Mouse (Mus musculus) brown adipose tissue, adult 24 weeks (tissue): ENCODE results near the gene Traip. TPM values are rescaled to one million over a fixed set of nuclear protein-coding genes. Genes with fewer than 3 reads are reported as not detected.

ENCODE experiments used
- H3K27ac ChIP-seq: fragments of 200-500 bp; replicated peaks from 2 replicates; pipeline ENCODE4 v1.5.1; 2012; ENCODE audit warnings: low read depth, mild to moderate bottlenecking, low read length
- H3K4me1 ChIP-seq: fragments of 200-500 bp; 2 replicates; pipeline ENCODE4 v1.6.1; 2012; ENCODE audit warnings: low read length, mixed read lengths; ENCODE audit not compliant: control insufficient read depth, insufficient read depth, insufficient read length
- H3K4me3 ChIP-seq: fragments of 200-500 bp; 2 replicates; pipeline ENCODE4 v1.5.1; 2012; ENCODE audit warnings: low read depth, mild to moderate bottlenecking, low read length, moderate library complexity; ENCODE audit not compliant: insufficient read depth
- polyA plus RNA-seq: library from polyadenylated mRNA; stranded (reverse); fragments of >200 nt; gene quantifications from 2 replicates; pipeline ENCODE4 v1.2.4, GENCODE M21; 2012; ENCODE audit not compliant: missing spikeins, insufficient read depth, insufficient read length

Gene Traip
- polyA plus RNA-seq, 1 experiment: not detected

GRCm38 (mm10) chr9:107974491-107975171, 24.7 kb downstream of the Traip start:
- Histone ChIP-seq H3K27ac (peak overlapping the region; percentile 86), H3K4me3 (no peak overlapping the region)

DNA sequence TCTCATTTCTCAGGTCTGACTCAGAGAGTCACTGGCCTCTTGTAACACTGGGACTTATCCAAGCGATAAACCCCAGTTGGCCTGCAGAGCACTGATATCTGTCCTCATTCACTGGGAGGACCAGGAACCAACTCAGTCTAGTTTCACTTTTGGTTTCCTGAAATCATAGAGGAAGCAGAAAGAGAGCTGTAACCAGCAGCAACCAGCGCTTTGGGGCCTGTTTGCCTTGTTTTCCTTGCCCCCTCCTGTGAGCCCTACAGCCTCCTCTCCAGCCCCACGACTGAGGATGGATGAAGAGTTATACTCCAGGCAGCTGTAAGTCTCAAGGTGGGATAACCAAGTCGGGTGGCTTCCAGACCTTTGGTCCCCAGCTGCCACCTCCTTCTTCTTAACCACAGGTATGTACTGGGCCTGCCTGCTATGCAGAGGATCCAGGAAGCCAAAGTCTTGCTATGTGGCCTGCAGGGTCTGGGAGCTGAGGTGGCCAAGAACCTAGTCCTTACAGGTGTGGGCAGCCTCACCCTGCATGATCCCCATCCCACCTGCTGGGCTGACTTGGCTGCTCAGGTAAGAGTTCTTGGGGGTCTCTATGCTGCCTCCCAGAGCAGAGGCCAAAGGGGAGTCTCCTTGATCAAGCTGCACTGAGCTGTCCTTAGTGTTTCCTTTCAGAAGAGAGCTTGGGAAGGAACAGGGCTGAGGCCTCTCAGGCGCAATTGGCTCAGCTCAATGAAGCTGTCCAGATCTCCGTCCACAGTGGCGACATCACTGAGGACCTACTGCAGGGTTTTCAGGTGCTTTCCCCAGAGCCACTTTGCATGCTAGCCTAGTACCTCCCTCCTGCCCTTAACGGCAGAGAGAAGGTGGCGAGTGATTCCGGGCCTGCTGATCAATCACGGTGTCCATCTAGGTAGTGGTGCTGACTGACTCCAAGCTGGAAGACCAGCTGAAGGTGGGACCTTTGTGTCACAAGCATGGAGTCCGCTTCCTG, 25.8 kb downstream of the Traip start, which contains the start of gene Uba7:
Gene Uba7 (plus strand): TSS at position 107 of the 988 bp plus-strand sequence.
- peak within 1 kb of the TSS; percentile 96 for H3K27ac ChIP-seq
- H3K4me3 ChIP-seq: peak within 1 kb of the TSS; percentile 69
- peaks cover 24% of the 10 kb centered on the region for H3K4me1 ChIP-seq

More at GRCm38 (mm10) chr9:107974491-107975171, 24.7 kb downstream of the Traip start:
- H3K4me1 ChIP-seq: peaks cover 25% of the 10 kb centered on the region

DNA sequence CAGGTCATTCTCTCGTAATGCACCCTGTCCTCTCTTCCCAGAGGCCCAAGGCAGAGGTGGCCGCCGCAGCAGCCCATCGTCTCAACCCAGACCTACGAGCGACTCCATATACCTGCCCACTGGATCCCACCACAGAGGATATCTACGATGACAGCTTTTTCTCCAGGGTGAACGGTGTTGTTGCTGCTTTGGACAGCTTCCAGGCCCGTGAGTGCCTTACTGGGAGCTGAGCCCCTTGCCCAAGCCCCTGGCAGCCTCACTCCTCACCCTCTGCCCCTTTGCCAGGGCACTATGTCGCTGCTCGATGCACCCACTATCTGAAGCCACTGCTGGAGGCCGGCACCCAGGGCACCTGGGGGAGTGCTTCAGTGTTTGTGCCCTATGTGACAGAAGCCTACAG, 28.9 kb downstream of the Traip start:
- H3K4me3 ChIP-seq: no peak overlapping the region
- H3K27ac ChIP-seq: no peak overlapping the region
- peaks cover 31% of the 10 kb centered on the region for H3K4me1 ChIP-seq

DNA sequence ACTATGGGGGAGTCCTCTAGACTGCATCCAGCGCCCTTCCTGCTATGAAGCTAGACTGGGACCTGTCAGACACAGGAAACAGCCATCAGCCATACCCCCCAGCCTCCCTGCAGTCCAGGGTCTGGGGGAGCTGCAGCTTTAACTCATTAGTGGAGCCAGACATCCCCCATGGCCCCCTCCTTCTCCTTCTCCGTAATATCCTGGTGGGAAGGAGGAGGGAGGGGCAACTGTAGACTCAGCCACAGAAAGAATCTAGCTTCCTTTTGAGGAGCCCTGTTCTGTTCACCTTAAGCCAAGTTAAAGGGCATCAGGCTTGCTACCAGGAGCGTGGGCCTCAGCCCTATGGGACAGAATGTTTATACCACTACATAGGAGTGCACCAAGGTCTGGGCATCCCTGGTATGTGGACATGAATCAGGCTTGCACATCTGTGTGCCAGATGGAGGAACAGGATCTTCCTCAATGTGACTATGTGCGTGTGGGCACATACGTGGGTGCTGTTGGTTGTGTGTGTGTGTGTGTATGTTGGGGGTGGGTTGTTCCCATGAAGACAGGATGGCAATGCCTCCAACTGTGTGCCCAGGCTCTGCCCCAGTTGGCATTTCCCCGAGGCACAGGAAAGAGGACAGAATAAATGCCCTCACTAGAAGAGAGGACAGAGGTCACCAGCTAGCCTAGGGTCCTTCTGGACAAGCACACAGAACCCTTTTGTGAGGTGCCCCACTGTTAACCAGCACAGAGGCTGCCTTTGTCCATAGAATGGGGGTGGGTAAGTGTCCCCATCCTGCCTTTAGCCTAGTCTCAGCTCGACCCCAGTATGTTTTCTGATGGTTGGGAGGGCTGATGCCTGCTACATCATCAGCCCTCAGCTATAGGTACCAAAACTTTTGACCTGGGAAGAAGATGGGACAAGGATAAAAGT, 32.0 kb downstream of the Traip start:
- peak overlapping the region; percentile 31 for H3K4me3 ChIP-seq
- H3K4me1 ChIP-seq: peaks cover 18% of the 10 kb centered on the region
- H3K27ac ChIP-seq: peak overlapping the region; percentile 100

GRCm38 (mm10) chr9:107982681-107983346, 32.9 kb downstream of the Traip start, which contains the start of gene Gm20661:
Gene Gm20661, plus strand, starts transcription at chr9:107983058.
- peak within 1 kb of the TSS; percentile 93 for H3K4me3 ChIP-seq
- peaks cover 18% of the 10 kb centered on the region for H3K4me1 ChIP-seq
- H3K27ac ChIP-seq: peak within 1 kb of the TSS; percentile 100

GRCm38 (mm10) chr9:107983421-107983890, 33.5 kb downstream of the Traip start:
- peak overlapping the region; percentile 100 for H3K27ac ChIP-seq
- H3K4me3 ChIP-seq: peak overlapping the region; percentile 93

GRCm38 (mm10) chr9:107984052-107984753, 34.3 kb downstream of the Traip start:
- peak overlapping the region; percentile 93 for H3K4me3 ChIP-seq
- peak overlapping the region; percentile 100 for H3K27ac ChIP-seq
- H3K4me1 ChIP-seq: peaks cover 18% of the 10 kb centered on the region

More at GRCm38 (mm10) chr9:107983421-107983890, 33.5 kb downstream of the Traip start:
- peaks cover 18% of the 10 kb centered on the region for H3K4me1 ChIP-seq

DNA sequence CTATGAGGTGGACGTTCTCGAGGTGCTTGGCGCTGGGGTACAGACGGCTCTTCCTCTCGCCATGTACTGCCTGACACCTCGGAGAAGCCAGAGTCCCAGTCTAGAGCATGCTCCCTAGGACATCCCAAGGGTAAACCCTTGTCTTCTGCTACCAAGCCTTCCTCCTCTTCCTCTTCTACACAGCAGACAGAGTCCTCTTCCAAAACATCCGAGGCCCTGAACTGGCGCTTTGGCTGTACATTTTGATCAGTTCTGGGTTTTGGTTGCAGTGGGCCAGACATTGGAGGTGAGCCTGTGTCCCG, 34.8 kb downstream of the Traip start:
- peak overlapping the region; percentile 100 for H3K27ac ChIP-seq
- peaks cover 18% of the 10 kb centered on the region for H3K4me1 ChIP-seq
- H3K4me3 ChIP-seq: peak overlapping the region; percentile 93

- peaks cover 18% of the 10 kb centered on the region for H3K4me1 ChIP-seq
- H3K4me3 ChIP-seq: peak within 1 kb of the TSS; percentile 93
- peak within 1 kb of the TSS; percentile 100 for H3K27ac ChIP-seq
Measured at GRCm38 (mm10) chr9:107985131-107986119, 35.5 kb downstream of the Traip start, which contains the start of gene Inka1. Gene Inka1, minus strand, starts transcription at chr9:107985879.

- H3K4me1 ChIP-seq: peaks cover 11% of the 10 kb centered on the region
- peak overlapping the region; percentile 93 for H3K4me3 ChIP-seq
- H3K27ac ChIP-seq: peak overlapping the region; percentile 39
Measured at GRCm38 (mm10) chr9:107986376-107986775, 36.4 kb downstream of the Traip start.

DNA sequence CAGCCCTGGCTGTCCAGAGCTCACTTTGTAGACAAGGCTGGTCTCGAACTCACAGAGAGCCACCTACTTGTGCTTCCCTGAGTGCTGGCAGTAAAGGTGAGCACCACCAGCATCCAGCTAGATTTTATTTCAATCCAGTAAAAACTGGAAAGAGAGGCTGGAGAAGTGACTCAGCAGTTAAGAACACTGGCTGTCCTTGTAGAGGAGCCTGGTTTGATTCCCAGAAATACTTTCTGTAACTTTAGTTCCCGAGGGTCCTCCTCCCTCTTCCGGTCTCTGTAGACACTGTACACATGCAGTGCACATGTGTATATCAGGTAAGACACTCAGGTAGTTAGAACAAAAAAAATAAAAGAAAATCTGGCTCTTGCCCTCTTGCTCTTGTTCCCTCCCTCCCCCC, 38.0 kb downstream of the Traip start:
- Histone ChIP-seq H3K27ac (no peak overlapping the region), H3K4me3 (no peak overlapping the region), H3K4me1 (no peaks in the 10 kb centered on the region)

DNA sequence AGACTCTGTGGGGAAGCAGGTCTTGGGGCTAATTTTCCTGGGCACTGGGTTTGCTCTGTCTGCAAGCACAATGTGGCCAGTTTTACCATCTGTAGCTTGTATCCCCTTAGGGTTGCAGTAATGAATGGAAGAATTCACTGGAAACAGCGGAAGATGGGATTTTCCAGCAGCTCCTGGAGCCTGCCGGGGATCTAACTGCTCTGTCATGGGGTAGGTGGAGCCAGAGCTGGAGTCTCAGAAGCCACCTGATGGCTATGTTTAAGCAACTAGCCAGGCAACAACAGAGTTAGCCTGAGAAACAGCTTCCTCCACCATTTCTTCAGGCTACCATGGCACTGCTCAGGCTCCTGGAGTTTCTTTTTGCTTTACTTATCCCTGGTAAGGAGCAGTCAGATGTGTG, 42.3 kb downstream of the Traip start, which contains the start of gene Cdhr4:
Gene Cdhr4 (plus strand): TSS at position 301 of the 400 bp plus-strand sequence.
- Histone ChIP-seq H3K4me1 (no peaks in the 10 kb centered on the region), H3K27ac (no peak within 1 kb of the TSS), H3K4me3 (no peak within 1 kb of the TSS)
